Mouse (Mus musculus) heart, adult 2 months (tissue): ENCODE measurements around the gene Pde4d. TPM values are rescaled to one million over a fixed set of nuclear protein-coding genes. Genes with fewer than 3 reads are reported as not detected.

Experiments used
- DNase-seq, 2 experiments: peaks; one replicate each; pipeline ENCODE4 v3.0.0; 2021
- H3K27ac ChIP-seq: fragments of 200-600 bp; 2 replicates; pipeline ENCODE4 v1.8.1; 2022
- H3K27me3 ChIP-seq: fragments of 200-500 bp; 2 replicates; pipeline ENCODE4 v1.6.1; 2012; ENCODE audit warnings: mild to moderate bottlenecking, low read length, inconsistent platforms, mixed read lengths; ENCODE audit not compliant: control insufficient read depth, insufficient read depth
- H3K36me3 ChIP-seq: fragments of 200-500 bp; 2 replicates; pipeline ENCODE4 v1.6.1; 2012; ENCODE audit warnings: low read length, inconsistent platforms; ENCODE audit not compliant: control insufficient read depth, insufficient read depth
- H3K4me1 ChIP-seq: fragments of 200-500 bp; 2 replicates; pipeline ENCODE4 v1.6.1; 2011; ENCODE audit warnings: low read length; ENCODE audit not compliant: control insufficient read depth, insufficient read depth
- H3K4me3 ChIP-seq: fragments of 200-600 bp; 2 replicates; pipeline ENCODE4 v1.8.1; 2022
- H3K79me2 ChIP-seq: fragments of 200-500 bp; replicated peaks from 2 replicates; pipeline ENCODE4 v1.6.1; 2012; ENCODE audit warnings: mild to moderate bottlenecking, inconsistent platforms, low read length, moderate library complexity, mixed read lengths; ENCODE audit not compliant: control insufficient read depth, insufficient read depth
- H3K9ac ChIP-seq: fragments of 200-500 bp; 2 replicates; pipeline ENCODE4 v1.6.1; 2012; ENCODE audit warnings: low read depth, mild to moderate bottlenecking, control low read depth, inconsistent platforms, low read length, mixed read lengths
- CTCF ChIP-seq: fragments of 200-600 bp; IDR thresholded peaks from 2 replicates; pipeline ENCODE4 v1.8.1; 2022; ENCODE audit warnings: antibody characterized with exemption, mild to moderate bottlenecking, moderate library complexity
- EP300 ChIP-seq: fragments of 200-500 bp; IDR thresholded peaks from 2 replicates; pipeline ENCODE4 v1.6.1; 2011; ENCODE audit warnings: low read depth, low read length, control low read depth; ENCODE audit not compliant: insufficient read depth
- POLR2A ChIP-seq: fragments of 200-500 bp; IDR thresholded peaks from 2 replicates; pipeline ENCODE4 v1.6.1; 2011; ENCODE audit warnings: mild to moderate bottlenecking, low read depth, low read length, control low read depth; ENCODE audit not compliant: insufficient read depth
- WGBS: fragments of 180-500 bp; shearing (Covaris S2); methylation state at CpG from one replicate; pipeline ENCODE4 v1.1.7; 2018; 5-methylcytosine and 5-hydroxymethylcytosine counted together
- intact Hi-C: fragments of 180-260 bp; cut with DNase I; formaldehyde crosslinking; loops from one replicate; pipeline ENCODE4 v1.15.1; 2025
- polyA plus RNA-seq: library from polyadenylated mRNA; depleted of rRNA; stranded (reverse); fragments of >200 nt; gene quantifications from 2 replicates; pipeline ENCODE4 v1.2.3, GENCODE M21; 2012
- total RNA-seq, 2 experiments: library from RNA; stranded (reverse); gene quantifications; 2 replicates each; pipeline ENCODE4 v1.2.3; 2021

The Pde4d gene
- total and polyA plus RNA-seq, 3 experiments = 11.5 to 40.1 (median 38.1) TPM

DNA sequence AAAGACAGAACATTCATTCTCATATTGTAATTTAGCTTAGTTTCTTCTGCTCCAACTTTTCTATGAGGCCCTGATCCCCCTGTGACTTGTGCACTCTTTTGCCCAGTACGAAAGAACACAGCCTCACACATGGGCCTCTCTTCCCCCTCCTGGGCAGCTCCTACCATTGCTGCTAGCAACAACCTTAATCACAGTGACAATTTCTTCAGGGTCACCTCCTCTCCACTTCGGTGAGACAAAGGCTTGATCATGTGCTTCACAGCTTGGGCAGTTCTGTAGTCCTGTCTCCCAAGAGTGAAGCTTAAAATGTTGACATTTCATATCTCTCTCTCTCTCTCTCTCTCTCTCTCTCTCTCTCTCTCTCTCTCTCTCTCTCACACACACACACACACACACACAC lies 953.2 kb downstream of the Pde4d start:
- no peak overlapping the region for H3K9ac ChIP-seq
- no peak for DNase-seq
- TF ChIP-seq EP300 (no peak), POLR2A (no peak)
- no peak overlapping the region for H3K4me3 ChIP-seq
- H3K79me2 ChIP-seq = no peaks in the 10 kb centered on the region
- H3K36me3 ChIP-seq = no peaks in the 10 kb centered on the region
- H3K27me3 ChIP-seq = no peaks in the 10 kb centered on the region
- no peak overlapping the region for H3K27ac ChIP-seq
- intact Hi-C loops = no loop called here
- 71% methylated on average over 2 of the region's 2 CpGs for WGBS
- H3K4me1 ChIP-seq = no peaks in the 10 kb centered on the region

DNA sequence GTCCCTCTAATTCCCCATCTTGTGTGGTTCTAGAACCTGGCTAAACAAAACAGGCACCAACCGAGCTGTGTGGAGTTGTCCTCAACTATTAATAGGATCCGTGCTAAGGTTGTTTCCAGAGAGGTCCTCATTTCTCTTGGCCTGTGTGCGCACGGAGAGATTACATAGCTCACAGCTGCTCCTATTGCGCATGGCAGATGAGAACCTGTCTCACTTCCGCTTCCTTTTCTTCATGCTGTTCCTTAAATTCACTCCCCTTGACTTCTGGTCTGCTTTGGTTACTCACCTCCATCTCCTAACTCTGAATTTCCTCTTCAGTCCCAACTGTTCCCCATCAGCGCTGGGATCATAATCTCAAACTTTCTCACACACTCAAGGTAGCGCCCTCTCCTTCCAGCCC lies 956.6 kb downstream of the Pde4d start:
- WGBS = 72% methylated on average over 8 of the region's 8 CpGs
- Histone ChIP-seq H3K4me1 (no peaks in the 10 kb centered on the region), H3K9ac (no peak overlapping the region), H3K79me2 (no peaks in the 10 kb centered on the region), H3K27me3 (no peaks in the 10 kb centered on the region), H3K27ac (no peak overlapping the region), H3K4me3 (no peak overlapping the region), H3K36me3 (no peaks in the 10 kb centered on the region)
- TF ChIP-seq CTCF (no peak), POLR2A (no peak), EP300 (no peak)
- intact Hi-C loops = no loop called here
- DNase-seq = peak in 1 of 2 experiments; percentile 5

DNA sequence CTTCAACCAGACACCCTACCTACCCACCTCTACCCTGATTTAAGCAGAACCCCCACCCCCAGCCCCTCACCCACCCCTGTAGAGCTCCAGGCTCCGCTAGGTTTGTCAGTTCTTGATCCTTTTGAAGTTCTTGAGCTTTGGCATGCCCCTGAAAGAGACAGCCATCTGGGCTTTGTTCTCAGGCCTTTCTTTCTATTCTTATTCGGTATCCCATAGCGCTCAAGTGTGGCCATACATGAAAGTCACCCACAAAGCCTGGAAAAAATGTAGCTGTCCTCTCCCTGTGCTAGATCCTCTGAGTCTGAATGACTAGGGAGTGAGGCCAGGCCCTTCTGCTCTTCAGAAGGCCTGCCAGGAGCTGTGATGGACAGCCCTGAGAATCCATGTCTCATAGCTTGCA lies 957.6 kb downstream of the Pde4d start:
- no peak for DNase-seq
- H3K4me3 ChIP-seq = no peak overlapping the region
- no peak overlapping the region for H3K9ac ChIP-seq
- no peaks in the 10 kb centered on the region for H3K79me2 ChIP-seq
- intact Hi-C loops = no loop called here
- H3K36me3 ChIP-seq = no peaks in the 10 kb centered on the region
- no peaks in the 10 kb centered on the region for H3K4me1 ChIP-seq
- WGBS = 86% methylated on average over 3 of the region's 3 CpGs
- H3K27me3 ChIP-seq = no peaks in the 10 kb centered on the region
- TF ChIP-seq EP300 = no peak
- no peak for TF ChIP-seq CTCF
- TF ChIP-seq POLR2A = no peak
- H3K27ac ChIP-seq = no peak overlapping the region

DNA sequence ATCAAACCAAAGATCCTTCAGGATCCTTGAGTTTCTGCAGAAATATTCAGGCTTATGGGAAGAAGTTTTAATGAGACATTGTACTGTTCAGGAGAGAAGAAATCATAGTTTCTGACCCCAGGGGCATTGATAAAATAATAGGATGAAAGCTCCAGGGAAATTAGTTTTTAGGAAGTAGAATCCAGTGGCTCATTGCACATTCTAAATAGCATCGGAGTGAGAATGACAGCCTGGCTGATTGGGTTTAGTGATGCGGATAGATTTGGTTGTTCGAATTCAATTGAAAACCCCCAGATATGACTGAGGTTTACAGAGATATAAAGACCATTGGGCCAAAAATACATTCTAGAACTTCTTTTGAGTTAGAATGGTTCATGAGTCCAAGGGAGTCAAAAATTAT lies 970.7 kb downstream of the Pde4d start:
- 93% methylated on average over 3 of the region's 3 CpGs for WGBS
- H3K27me3 ChIP-seq = no peaks in the 10 kb centered on the region
- no peak overlapping the region for H3K27ac ChIP-seq
- no peaks in the 10 kb centered on the region for H3K36me3 ChIP-seq
- TF ChIP-seq EP300 (no peak), POLR2A (no peak), CTCF (no peak)
- no peak overlapping the region for H3K9ac ChIP-seq
- intact Hi-C loops = no loop called here
- no peaks in the 10 kb centered on the region for H3K79me2 ChIP-seq
- no peaks in the 10 kb centered on the region for H3K4me1 ChIP-seq
- H3K4me3 ChIP-seq = no peak overlapping the region
- no peak for DNase-seq

DNA sequence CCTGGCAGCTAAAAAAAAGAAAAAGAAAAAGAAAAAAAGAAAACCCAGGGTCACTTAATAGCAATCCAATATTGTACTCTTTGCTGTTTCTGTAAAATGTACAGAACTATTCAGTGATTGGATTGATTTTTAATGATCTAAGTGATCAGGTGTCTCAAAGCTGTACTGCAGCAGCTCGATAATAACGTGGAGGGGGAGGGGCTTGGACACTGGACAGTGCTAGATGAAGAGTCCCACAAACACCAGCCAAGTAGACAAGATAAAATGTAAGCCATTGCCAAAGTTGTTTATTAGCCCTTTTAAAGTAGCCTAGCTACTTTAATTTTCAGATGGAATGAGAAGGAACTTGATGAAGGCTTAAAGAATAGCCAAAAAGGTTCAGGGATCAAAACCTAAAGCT lies 975.2 kb downstream of the Pde4d start:
- no peaks in the 10 kb centered on the region for H3K27me3 ChIP-seq
- no peaks in the 10 kb centered on the region for H3K79me2 ChIP-seq
- no peak overlapping the region for H3K9ac ChIP-seq
- no peak overlapping the region for H3K27ac ChIP-seq
- no peaks in the 10 kb centered on the region for H3K36me3 ChIP-seq
- no peak overlapping the region for H3K4me3 ChIP-seq
- intact Hi-C loops = no loop called here
- TF ChIP-seq POLR2A (no peak), EP300 (no peak), CTCF (no peak)
- DNase-seq = no peak
- no peaks in the 10 kb centered on the region for H3K4me1 ChIP-seq
- 31% methylated on average over 2 of the region's 2 CpGs for WGBS

DNA sequence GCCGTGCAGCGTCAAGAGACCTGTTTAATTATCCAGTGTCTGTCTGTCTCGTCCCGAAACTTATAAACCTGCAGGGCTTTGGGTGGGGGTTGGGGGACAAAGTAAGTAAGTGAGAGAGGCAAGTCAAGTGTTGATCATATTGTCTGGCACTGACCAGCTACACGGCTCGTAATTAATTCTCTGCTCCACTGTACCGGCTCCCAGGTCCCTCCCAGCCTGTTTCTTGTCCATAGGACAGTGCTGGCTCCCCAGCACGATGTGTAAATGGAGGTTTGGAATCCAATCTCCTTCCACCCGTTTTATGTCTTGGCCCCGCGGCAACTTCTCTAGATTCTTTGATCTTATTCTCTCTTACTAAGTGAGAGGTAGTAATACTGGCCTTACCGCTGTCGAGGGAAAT lies 975.8 kb downstream of the Pde4d start:
- H3K4me3 ChIP-seq = no peak overlapping the region
- TF ChIP-seq EP300 = no peak
- no peak for TF ChIP-seq POLR2A
- no peak for TF ChIP-seq CTCF
- H3K27ac ChIP-seq = no peak overlapping the region
- no peaks in the 10 kb centered on the region for H3K27me3 ChIP-seq
- WGBS = 83% methylated on average over 13 of the region's 13 CpGs
- no peak for DNase-seq
- H3K9ac ChIP-seq = no peak overlapping the region
- H3K36me3 ChIP-seq = no peaks in the 10 kb centered on the region
- intact Hi-C loops = no loop called here
- no peaks in the 10 kb centered on the region for H3K4me1 ChIP-seq
- no peaks in the 10 kb centered on the region for H3K79me2 ChIP-seq
